Mouse (Mus musculus) cerebellum, postnatal 10 days (tissue): ENCODE data around the gene Slc6a5.
"Not testable (repeated sequence)": the region's sequence is repeated elsewhere in the genome, so short reads cannot be mapped to it uniquely, and the experiment has no call there.

Experiments
- DNase-seq, 2 experiments: peaks; one replicate each; pipeline ENCODE4 v3.0.0; 2021; ENCODE audit warnings: mixed read lengths in 2 of 2

Gene Slc6a5

GRCm38 (mm10) chr7:49913728-49914328, 3.9 kb downstream of the Slc6a5 start:
- DNase-seq: no peak

GRCm38 (mm10) chr7:49914946-49915345, 5.0 kb downstream of the Slc6a5 start:
- DNase-seq: no peak

GRCm38 (mm10) chr7:49915471-49915870, 5.5 kb downstream of the Slc6a5 start:
- no peak for DNase-seq

GRCm38 (mm10) chr7:49919494-49919893, 9.5 kb downstream of the Slc6a5 start:
- DNase-seq: no peak

GRCm38 (mm10) chr7:49920751-49921150, 10.8 kb downstream of the Slc6a5 start:
- DNase-seq: no peak

GRCm38 (mm10) chr7:49922928-49923327, 13.0 kb downstream of the Slc6a5 start:
- DNase-seq: peak; percentile 46 to 60

- peak; percentile 91 to 92 for DNase-seq
Observed at GRCm38 (mm10) chr7:49923376-49923775, 13.4 kb downstream of the Slc6a5 start.

- peak in 1 of 2 experiments; percentile 61 for DNase-seq
Observed at GRCm38 (mm10) chr7:49928571-49928970, 18.6 kb downstream of the Slc6a5 start.

GRCm38 (mm10) chr7:49929999-49930398, 20.1 kb downstream of the Slc6a5 start:
- no peak for DNase-seq

GRCm38 (mm10) chr7:49933386-49934115, 23.6 kb downstream of the Slc6a5 start:
- DNase-seq: not testable (repeated sequence)

GRCm38 (mm10) chr7:49936821-49937220, 26.9 kb downstream of the Slc6a5 start:
- no peak for DNase-seq

- DNase-seq: no peak
Observed at GRCm38 (mm10) chr7:49942023-49942422, 32.1 kb downstream of the Slc6a5 start.

GRCm38 (mm10) chr7:49942490-49942889, 32.5 kb downstream of the Slc6a5 start:
- DNase-seq: no peak

- DNase-seq: peak; percentile 57 to 70
Observed at GRCm38 (mm10) chr7:49946691-49947090, 36.7 kb downstream of the Slc6a5 start.

GRCm38 (mm10) chr7:49953546-49954181, 43.7 kb downstream of the Slc6a5 start:
- DNase-seq: peak; percentile 53 to 81

GRCm38 (mm10) chr7:49954834-49955233, 44.9 kb downstream of the Slc6a5 start:
- DNase-seq: no peak

GRCm38 (mm10) chr7:49957142-49957541, 47.2 kb downstream of the Slc6a5 start:
- DNase-seq: no peak

GRCm38 (mm10) chr7:49963764-49964163, 53.8 kb downstream of the Slc6a5 start:
- DNase-seq: no peak

- peak; percentile 78 to 82 for DNase-seq
Observed at GRCm38 (mm10) chr7:49969516-49969915, 59.6 kb downstream of the Slc6a5 start.

- peak; percentile 36 for DNase-seq
Observed at GRCm38 (mm10) chr7:49974841-49975440, 65.0 kb downstream of the Slc6a5 start, which contains the start of gene Nell1. TSS of gene Nell1 (plus strand) at chr7:49974864.

- peak in 1 of 2 experiments; percentile 29 for DNase-seq
Observed at GRCm38 (mm10) chr7:49975441-49976121, 65.6 kb downstream of the Slc6a5 start.

- DNase-seq: peak; percentile 47 to 48
Observed at GRCm38 (mm10) chr7:49981511-49982227, 71.7 kb downstream of the Slc6a5 start.
